Mouse (Mus musculus) liver, embryonic 13.5 days (tissue): ENCODE results near the gene Clec12b. TPM values are rescaled to one million over a fixed set of nuclear protein-coding genes. Genes with fewer than 3 reads are reported as not detected.

Source experiments
- ATAC-seq: fragments of 200-750 bp; cut with Nextera tagmentation; 2 replicates; pipeline ENCODE4 v1.8.0; 2017; ENCODE audit warnings: low read depth, mild to moderate bottlenecking, moderate number of reproducible peaks, moderate library complexity
- DNase-seq: peaks from one replicate; pipeline ENCODE4 v3.0.0; 2022
- H3K27ac ChIP-seq: fragments of 300-500 bp; sonication (generic); 2 replicates; pipeline ENCODE4 v1.5.1; 2015; ENCODE audit warnings: moderate library complexity, mild to moderate bottlenecking, inconsistent platforms
- H3K27me3 ChIP-seq: fragments of 300-500 bp; sonication (generic); 2 replicates; pipeline ENCODE4 v1.6.1; 2015; ENCODE audit warnings: mild to moderate bottlenecking, inconsistent platforms
- H3K36me3 ChIP-seq: fragments of 300-500 bp; sonication (generic); 2 replicates; pipeline ENCODE4 v1.6.1; 2015; ENCODE audit warnings: mild to moderate bottlenecking, inconsistent platforms
- H3K4me1 ChIP-seq: fragments of 300-500 bp; sonication (generic); replicated peaks from 2 replicates; pipeline ENCODE4 v1.6.1; 2015; ENCODE audit warnings: inconsistent platforms
- H3K4me2 ChIP-seq: fragments of 300-500 bp; sonication (generic); 2 replicates; pipeline ENCODE4 v1.6.1; 2015; ENCODE audit warnings: inconsistent platforms, mild to moderate bottlenecking, moderate library complexity
- H3K4me3 ChIP-seq: fragments of 300-500 bp; sonication (generic); replicated peaks from 2 replicates; pipeline ENCODE4 v1.5.1; 2015; ENCODE audit warnings: mild to moderate bottlenecking, inconsistent platforms
- H3K9ac ChIP-seq: fragments of 300-500 bp; sonication (generic); 2 replicates; pipeline ENCODE4 v1.6.1; 2015; ENCODE audit warnings: mild to moderate bottlenecking, inconsistent platforms
- H3K9me3 ChIP-seq: fragments of 300-500 bp; sonication (generic); replicated peaks from 2 replicates; pipeline ENCODE4 v1.6.1; 2016; ENCODE audit warnings: inconsistent platforms
- WGBS: fragments of 180-500 bp; shearing (Covaris S2); methylation state at CpG from one replicate; pipeline ENCODE4 v1.1.7; 2015; ENCODE audit not compliant: insufficient replicate concordance; 5-methylcytosine and 5-hydroxymethylcytosine counted together
- polyA plus RNA-seq: library from polyadenylated mRNA; unstranded; fragments of >200 nt; fragmentation: Nextera tagmentation; extraction: Ambion mirVana; gene quantifications from 2 replicates; pipeline ENCODE4 v1.2.1, GENCODE M21; 2015

Gene Clec12b
- polyA plus RNA-seq, 1 experiment from 2014 or later: 0.09 TPM

- no peaks in the 10 kb centered on the region for H3K36me3 ChIP-seq
- no peaks in the 10 kb centered on the region for H3K27me3 ChIP-seq
- no peak overlapping the region for H3K27ac ChIP-seq
- ATAC-seq (peak; percentile 55; the same call in 1 of the 2 replicates), DNase-seq (peak; percentile 23)
- WGBS: 10% methylated on average over 11 of the region's 11 CpGs
- no peaks in the 10 kb centered on the region for H3K9me3 ChIP-seq
- no peak overlapping the region for H3K4me3 ChIP-seq
- H3K4me2 ChIP-seq: no peak overlapping the region
- no peaks in the 10 kb centered on the region for H3K4me1 ChIP-seq
- no peak overlapping the region for H3K9ac ChIP-seq
Measured at GRCm38 (mm10) chr6:129333674-129334078, 52.0 kb downstream of the Clec12b start.

- no peak for DNase-seq
- no peak within 1 kb of the TSS for H3K4me2 ChIP-seq
- ATAC-seq: no peak
- H3K9me3 ChIP-seq: no peaks in the 10 kb centered on the region
- H3K27ac ChIP-seq: no peak within 1 kb of the TSS
- no peak within 1 kb of the TSS for H3K4me3 ChIP-seq
- no peaks in the 10 kb centered on the region for H3K4me1 ChIP-seq
- H3K9ac ChIP-seq: no peak within 1 kb of the TSS
- 40% methylated on average over 11 of the region's 11 CpGs for whole genome bisulfite sequencing
- H3K27me3 ChIP-seq: no peaks in the 10 kb centered on the region
- H3K36me3 ChIP-seq: no peaks in the 10 kb centered on the region
Measured at GRCm38 (mm10) chr6:129331610-129332009, 54.1 kb downstream of the Clec12b start, which contains the start of gene 4922502D21Rik. Gene 4922502D21Rik (minus strand): TSS chr6:129331796.

GRCm38 (mm10) chr6:129326568-129327150, 59.0 kb downstream of the Clec12b start:
- no peak for DNase-seq
- WGBS: 58% methylated on average over 13 of the region's 13 CpGs

GRCm38 (mm10) chr6:129326016-129326415, 59.7 kb downstream of the Clec12b start:
- WGBS: 37% methylated on average over 1 of the region's 1 CpGs

More at GRCm38 (mm10) chr6:129326568-129327150, 59.0 kb downstream of the Clec12b start:
- no peaks in the 10 kb centered on the region for H3K36me3 ChIP-seq
- H3K9me3 ChIP-seq: no peaks in the 10 kb centered on the region
- H3K4me1 ChIP-seq: no peaks in the 10 kb centered on the region
- ATAC-seq: no peak
- H3K4me2 ChIP-seq: no peak overlapping the region
- no peak overlapping the region for H3K9ac ChIP-seq
- no peak overlapping the region for H3K4me3 ChIP-seq
- no peak overlapping the region for H3K27ac ChIP-seq
- no peaks in the 10 kb centered on the region for H3K27me3 ChIP-seq

More at GRCm38 (mm10) chr6:129326016-129326415, 59.7 kb downstream of the Clec12b start:
- ATAC-seq (no peak), DNase-seq (no peak)
- no peak overlapping the region for H3K4me3 ChIP-seq
- H3K9me3 ChIP-seq: no peaks in the 10 kb centered on the region
- no peak overlapping the region for H3K27ac ChIP-seq
- H3K9ac ChIP-seq: no peak overlapping the region
- H3K36me3 ChIP-seq: no peaks in the 10 kb centered on the region
- no peaks in the 10 kb centered on the region for H3K27me3 ChIP-seq
- H3K4me1 ChIP-seq: no peaks in the 10 kb centered on the region
- no peak overlapping the region for H3K4me2 ChIP-seq

Other genes starting within 250 kb of the Clec12b start
- gene Clec2d, start 205.3 kb downstream of the Clec12b start, polyA plus RNA-seq: 0.13 and 0.15 TPM in 2 replicates
- 0.91 and 1.2 TPM in 2 replicates for gene Cd69, start 110.4 kb downstream of the Clec12b start, polyA plus RNA-seq
- gene 4922502D21Rik, start 54.1 kb downstream of the Clec12b start, polyA plus RNA-seq: not detected in 2 replicates
- gene Clec12a, start 43.2 kb downstream of the Clec12b start, polyA plus RNA-seq: 5.7 and 7.0 TPM in 2 replicates
- gene Clec1b, start 11.4 kb upstream of the Clec12b start, polyA plus RNA-seq: 27.1 and 31.4 TPM in 2 replicates
- 0.13 and 0.17 TPM in 2 replicates for gene Clec9a, start 23.0 kb upstream of the Clec12b start, polyA plus RNA-seq
- gene Clec1a, start 66.1 kb upstream of the Clec12b start, polyA plus RNA-seq: 0.19 and 0.37 TPM in 2 replicates
- 0.65 and 0.95 TPM in 2 replicates for gene Olr1, start 121.3 kb upstream of the Clec12b start, polyA plus RNA-seq
- not detected in 2 replicates for gene Tmem52b, start 126.7 kb upstream of the Clec12b start, polyA plus RNA-seq
- 35.4 and 38.3 TPM in 2 replicates for gene Gabarapl1, start 147.3 kb upstream of the Clec12b start, polyA plus RNA-seq
- not detected in 2 replicates for gene Klre1, start 192.0 kb upstream of the Clec12b start, polyA plus RNA-seq
- 0.27 and 0.48 TPM in 2 replicates for gene Klrd1, start 205.9 kb upstream of the Clec12b start, polyA plus RNA-seq
- 0.25 and 0.32 TPM in 2 replicates for gene Klrk1, start 238.0 kb upstream of the Clec12b start, polyA plus RNA-seq